Mouse (Mus musculus): Measurements from ENCODE around the gene Maml2. TPM values are rescaled to one million over a fixed set of nuclear protein-coding genes. Genes with fewer than 3 reads are reported as not detected.

The Maml2 gene
- polyA plus RNA-seq, 1 experiment from 2014 or later = 1.6 TPM

GRCm38 (mm10) chr9:13699061-13699780 lies 401.5 kb downstream of the Maml2 start:
- ATAC-seq (no peak), DNase-seq (no peak)
- Histone ChIP-seq H3K27me3 (ENCODE audit: insufficient read depth, low read length) (no peaks in the 10 kb centered on the region), H3K4me2 (ENCODE audit: low read depth, low read length) (no peak overlapping the region), H3K9me3 (ENCODE audit: low read length) (no peaks in the 10 kb centered on the region), H3K4me1 (ENCODE audit: insufficient read depth) (no peaks in the 10 kb centered on the region), H3K9ac (replicated peaks) (no peak overlapping the region), H3K36me3 (replicated peaks; ENCODE audit: insufficient read depth, low read length) (no peaks in the 10 kb centered on the region), H3K4me3 (ENCODE audit: low read depth, low read length) (no peak overlapping the region), H3K27ac (ENCODE audit: low read depth) (no peak overlapping the region)
- no peak for TF ChIP-seq EP300 (IDR thresholded peaks at IDR 0.05; ENCODE audit: low read depth)
- TF ChIP-seq CTCF (IDR thresholded peaks at IDR 0.05; ENCODE audit: low read depth) = no peak
- WGBS (ENCODE audit: insufficient replicate concordance) = 74% methylated on average over 14 of the region's 14 CpGs

- H3K4me2 ChIP-seq (ENCODE audit: low read depth, low read length) = no peak overlapping the region
- 78% methylated on average over 5 of the region's 5 CpGs for WGBS (ENCODE audit: insufficient replicate concordance)
- no peak overlapping the region for H3K4me3 ChIP-seq (ENCODE audit: low read depth, low read length)
- H3K4me1 ChIP-seq (ENCODE audit: insufficient read depth) = no peaks in the 10 kb centered on the region
- no peak overlapping the region for H3K9ac ChIP-seq (replicated peaks)
- no peak overlapping the region for H3K27ac ChIP-seq (ENCODE audit: low read depth)
- TF ChIP-seq CTCF (IDR thresholded peaks at IDR 0.05; ENCODE audit: low read depth) = no peak
- ATAC-seq = no peak
- DNase-seq = no peak
- H3K36me3 ChIP-seq (replicated peaks; ENCODE audit: insufficient read depth, low read length) = no peaks in the 10 kb centered on the region
- no peaks in the 10 kb centered on the region for H3K27me3 ChIP-seq (ENCODE audit: insufficient read depth, low read length)
- H3K9me3 ChIP-seq (ENCODE audit: low read length) = no peaks in the 10 kb centered on the region
Observed at GRCm38 (mm10) chr9:13699781-13700116, 402.0 kb downstream of the Maml2 start.

DNA sequence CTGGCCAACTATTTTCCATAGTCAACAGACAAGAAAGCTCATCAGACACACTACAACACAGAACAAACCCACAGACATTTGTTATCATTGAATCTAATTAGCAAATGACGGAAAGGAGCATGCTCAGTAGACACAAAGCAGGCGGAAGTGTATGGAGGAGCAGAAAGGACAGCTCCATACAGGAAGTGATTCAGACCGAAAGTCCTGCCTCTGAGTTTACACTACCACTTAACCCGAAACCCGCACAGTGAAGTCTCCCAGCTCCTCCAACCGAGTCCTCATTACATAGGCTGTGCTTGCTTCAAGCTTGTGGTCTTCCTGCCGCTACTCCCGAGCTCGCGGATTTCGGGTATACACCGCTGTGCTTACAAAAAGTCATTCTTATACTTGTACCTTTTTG lies 404.0 kb downstream of the Maml2 start:
- Histone ChIP-seq H3K4me1 (ENCODE audit: insufficient read depth) (no peaks in the 10 kb centered on the region), H3K36me3 (replicated peaks; ENCODE audit: insufficient read depth, low read length) (no peaks in the 10 kb centered on the region)

DNA sequence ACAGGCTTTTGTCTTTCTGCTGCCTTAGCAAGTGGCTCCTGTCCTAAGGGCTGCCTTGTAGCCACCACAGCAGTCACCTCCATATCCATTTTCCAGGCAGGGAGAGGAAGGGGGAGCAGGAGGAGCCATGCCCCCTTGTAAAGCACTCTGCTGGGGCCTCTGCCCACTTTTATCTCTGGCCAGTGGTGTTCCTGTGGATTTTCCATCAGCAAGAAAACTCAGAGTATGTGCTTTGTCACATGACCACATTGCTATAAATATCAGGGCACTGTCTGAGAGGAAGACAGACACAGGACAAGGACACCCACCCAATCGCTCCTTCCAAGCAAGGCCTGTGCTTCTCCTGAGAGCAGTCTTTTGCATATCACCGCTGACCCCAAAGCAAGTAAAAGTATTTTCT lies 405.3 kb downstream of the Maml2 start:
- DNase-seq = no peak
- ATAC-seq = no peak
- no peak overlapping the region for H3K9ac ChIP-seq (replicated peaks)
- H3K4me1 ChIP-seq (ENCODE audit: insufficient read depth) = no peaks in the 10 kb centered on the region
- no peak overlapping the region for H3K4me3 ChIP-seq (ENCODE audit: low read depth, low read length)
- no peak overlapping the region for H3K27ac ChIP-seq (ENCODE audit: low read depth)
- WGBS (ENCODE audit: insufficient replicate concordance) = 57% methylated on average over 2 of the region's 2 CpGs
- no peak overlapping the region for H3K4me2 ChIP-seq (ENCODE audit: low read depth, low read length)
- no peaks in the 10 kb centered on the region for H3K27me3 ChIP-seq (ENCODE audit: insufficient read depth, low read length)
- no peaks in the 10 kb centered on the region for H3K36me3 ChIP-seq (replicated peaks; ENCODE audit: insufficient read depth, low read length)
- no peak for TF ChIP-seq CTCF (IDR thresholded peaks at IDR 0.05; ENCODE audit: low read depth)
- no peak for TF ChIP-seq EP300 (IDR thresholded peaks at IDR 0.05; ENCODE audit: low read depth)
- H3K9me3 ChIP-seq (ENCODE audit: low read length) = no peaks in the 10 kb centered on the region

More for the DNA sequence above, 404.0 kb downstream of the Maml2 start:
- ATAC-seq = no peak
- TF ChIP-seq CTCF (IDR thresholded peaks at IDR 0.05; ENCODE audit: low read depth) (no peak), EP300 (IDR thresholded peaks at IDR 0.05; ENCODE audit: low read depth) (no peak)
- DNase-seq = no peak
- Histone ChIP-seq H3K27ac (ENCODE audit: low read depth) (no peak overlapping the region), H3K27me3 (ENCODE audit: insufficient read depth, low read length) (no peaks in the 10 kb centered on the region), H3K9ac (replicated peaks) (no peak overlapping the region), H3K4me2 (ENCODE audit: low read depth, low read length) (no peak overlapping the region), H3K9me3 (ENCODE audit: low read length) (no peaks in the 10 kb centered on the region), H3K4me3 (ENCODE audit: low read depth, low read length) (no peak overlapping the region)
- 82% methylated on average over 12 of the region's 12 CpGs for whole genome bisulfite sequencing (ENCODE audit: insufficient replicate concordance)

DNA sequence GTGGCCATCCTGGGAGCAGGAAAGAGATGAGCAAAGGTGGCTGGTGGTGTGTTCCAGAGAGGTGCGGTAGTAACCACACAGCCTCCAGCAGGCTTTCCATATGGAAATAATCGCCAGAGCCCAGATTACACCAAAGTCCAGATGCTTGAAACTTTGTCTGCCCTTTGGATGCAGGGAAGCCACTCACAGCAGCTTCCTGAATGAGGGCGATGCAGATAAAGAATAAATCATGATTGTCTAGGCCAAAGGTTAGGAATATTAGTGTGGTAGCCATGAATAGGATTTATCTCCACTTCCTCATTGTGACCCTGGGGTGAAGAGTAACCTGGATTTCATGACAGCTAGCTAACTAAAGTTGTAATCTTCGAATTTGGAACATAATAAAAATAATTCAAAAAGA lies 407.2 kb downstream of the Maml2 start:
- ATAC-seq (no peak), DNase-seq (no peak)
- no peaks in the 10 kb centered on the region for H3K27me3 ChIP-seq (ENCODE audit: insufficient read depth, low read length)
- H3K4me2 ChIP-seq (ENCODE audit: low read depth, low read length) = no peak overlapping the region
- H3K9ac ChIP-seq (replicated peaks) = no peak overlapping the region
- no peaks in the 10 kb centered on the region for H3K9me3 ChIP-seq (ENCODE audit: low read length)
- WGBS (ENCODE audit: insufficient replicate concordance) = 73% methylated on average over 4 of the region's 4 CpGs
- H3K4me3 ChIP-seq (ENCODE audit: low read depth, low read length) = no peak overlapping the region
- no peak for TF ChIP-seq EP300 (IDR thresholded peaks at IDR 0.05; ENCODE audit: low read depth)
- no peak for TF ChIP-seq CTCF (IDR thresholded peaks at IDR 0.05; ENCODE audit: low read depth)
- no peaks in the 10 kb centered on the region for H3K4me1 ChIP-seq (ENCODE audit: insufficient read depth)
- H3K27ac ChIP-seq (ENCODE audit: low read depth) = no peak overlapping the region
- H3K36me3 ChIP-seq (replicated peaks; ENCODE audit: insufficient read depth, low read length) = no peaks in the 10 kb centered on the region

GRCm38 (mm10) chr9:13707066-13707555 lies 409.4 kb downstream of the Maml2 start:
- H3K4me1 ChIP-seq (ENCODE audit: insufficient read depth) = no peaks in the 10 kb centered on the region
- H3K36me3 ChIP-seq (replicated peaks; ENCODE audit: insufficient read depth, low read length) = no peaks in the 10 kb centered on the region
- H3K9ac ChIP-seq (replicated peaks) = no peak overlapping the region
- WGBS (ENCODE audit: insufficient replicate concordance) = 58% methylated on average over 3 of the region's 3 CpGs
- H3K27ac ChIP-seq (ENCODE audit: low read depth) = no peak overlapping the region
- H3K4me2 ChIP-seq (ENCODE audit: low read depth, low read length) = no peak overlapping the region
- no peaks in the 10 kb centered on the region for H3K9me3 ChIP-seq (ENCODE audit: low read length)
- H3K27me3 ChIP-seq (ENCODE audit: insufficient read depth, low read length) = no peaks in the 10 kb centered on the region
- no peak for DNase-seq
- ATAC-seq = no peak
- no peak overlapping the region for H3K4me3 ChIP-seq (ENCODE audit: low read depth, low read length)
- TF ChIP-seq EP300 (IDR thresholded peaks at IDR 0.05; ENCODE audit: low read depth) = no peak
- no peak for TF ChIP-seq CTCF (IDR thresholded peaks at IDR 0.05; ENCODE audit: low read depth)
